Comparison of ENCODE assay signal across 9 mouse cellular contexts in the genomic region with DNA sequence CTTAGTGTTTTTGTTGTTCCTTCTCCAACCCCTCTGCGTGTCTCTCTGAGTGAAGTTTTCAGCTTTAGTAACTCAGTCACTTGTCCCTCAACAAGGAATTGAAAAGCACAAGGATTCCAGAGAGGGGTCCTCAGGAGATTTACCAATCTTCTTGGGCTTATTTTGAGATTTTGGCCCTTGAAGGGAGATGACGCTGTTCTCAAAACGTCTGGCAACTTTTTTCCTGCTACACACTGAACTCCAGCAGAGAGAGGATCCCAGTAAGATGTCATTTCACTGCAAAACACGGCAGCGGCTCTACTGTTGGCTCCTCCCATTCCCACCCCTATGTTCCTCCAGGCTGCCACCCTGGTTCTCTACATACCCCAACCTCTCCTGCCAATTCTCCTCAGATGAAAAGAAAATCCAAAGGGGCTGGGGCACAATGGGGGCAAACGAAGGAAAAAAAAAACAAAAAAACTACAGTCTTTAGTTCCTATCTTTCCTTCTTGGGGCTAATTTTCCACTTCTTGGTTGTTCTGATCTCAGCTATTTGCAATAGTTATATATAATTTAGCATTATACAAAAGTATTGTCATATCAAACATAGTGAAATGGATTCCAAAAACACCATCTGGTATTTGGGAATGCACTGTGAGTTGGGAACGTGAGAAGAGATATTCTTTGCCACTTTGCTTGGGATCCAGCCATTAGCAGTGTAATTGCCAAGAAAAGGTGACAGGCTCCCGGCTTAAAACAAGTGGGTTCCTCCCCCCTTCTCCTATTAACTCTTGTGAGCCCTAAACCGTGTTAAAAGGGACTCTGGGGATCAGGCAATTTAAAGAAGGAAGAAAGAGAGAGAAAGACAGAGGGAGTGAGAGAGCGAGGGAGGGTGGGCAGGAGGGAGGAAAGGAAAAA.
A peak's percentile ranks its signal among the peaks of the same experiment; 100 is the strongest.
DNase-seq lines count a peak whose midpoint lies in the region; ATAC-seq and TF ChIP-seq lines count a peak whose summit lies in the region.
"Had no signal": no experiment of that assay in that cellular context is flagged by ENCODE, and none has a peak within 500 bp of the region (broad histone marks: within the 10 kb centered on the region; RNA-seq: fewer than 3 reads in every experiment).

No protein-coding gene starts in this region.

- H3K4me1 ChIP-seq in heart, embryonic 14.5 days (ENCODE audit: control insufficient read depth in 2 of 2, insufficient read depth in 2 of 2, low read length in 2 of 2): peaks cover 13 to 21% of the 10 kb centered on the region in 2 experiments
- H3K4me1 ChIP-seq in kidney, embryonic 15.5 days: no peaks in the 10 kb centered on the region

- intact Hi-C loops in gastrocnemius, adult 2 months (cut with DNase I): no loop called here

- H3K36me3 ChIP-seq in heart, embryonic 14.5 days (ENCODE audit: control insufficient read depth, insufficient read depth, low read length): no peaks in the 10 kb centered on the region
- no peaks in the 10 kb centered on the region for H3K36me3 ChIP-seq in kidney, embryonic 15.5 days

- TF ChIP-seq CTCF in gastrocnemius, adult 2 months (IDR thresholded peaks at IDR 0.05): no peak

- no peaks in the 10 kb centered on the region for H3K9me3 ChIP-seq in heart, embryonic 14.5 days (ENCODE audit: control insufficient read depth, low read length)
- H3K9me3 ChIP-seq in kidney, embryonic 15.5 days (replicated peaks): no peaks in the 10 kb centered on the region

- no peaks in the 10 kb centered on the region for H3K27me3 ChIP-seq in heart, embryonic 14.5 days (ENCODE audit: control insufficient read depth, insufficient read depth, low read length)
- H3K27me3 ChIP-seq in kidney, embryonic 15.5 days: no peaks in the 10 kb centered on the region

- H3K4me2 ChIP-seq in heart, embryonic 14.5 days (ENCODE audit: low read length): no peak overlapping the region
- no peak overlapping the region for H3K4me2 ChIP-seq in kidney, embryonic 15.5 days

- 32% methylated on average over 10 of the region's 10 CpGs for WGBS in heart, embryonic 14.5 days
- 22% methylated on average over 10 of the region's 10 CpGs for WGBS in kidney, embryonic 15.5 days

- H3K27ac ChIP-seq in gastrocnemius, adult 2 months: peak overlapping the region; percentile 43; the same call in 1 of the 2 replicates
- H3K27ac ChIP-seq in heart, embryonic 14.5 days (replicated peaks in 1 of 2; ENCODE audit: control insufficient read depth in 1 of 2, insufficient read depth in 1 of 2, low read depth in 2 of 2, low read length in 2 of 2): peak overlapping the region; percentile 8 to 51; a peak in 1 of 4 replicates
- no peak overlapping the region for H3K27ac ChIP-seq in kidney, embryonic 15.5 days

- H3K4me3 ChIP-seq in gastrocnemius, adult 2 months: no peak overlapping the region
- H3K4me3 ChIP-seq in heart, embryonic 14.5 days (ENCODE audit: control insufficient read depth in 1 of 2, insufficient read depth in 1 of 2, low read depth in 1 of 2, low read length in 2 of 2): no peak overlapping the region
- H3K4me3 ChIP-seq in kidney, embryonic 15.5 days (replicated peaks): no peak overlapping the region
- H3K4me3 ChIP-seq: myocyte had no signal

- no peak overlapping the region for H3K9ac ChIP-seq in heart, embryonic 14.5 days (ENCODE audit: low read length)
- H3K9ac ChIP-seq in kidney, embryonic 15.5 days: no peak overlapping the region

- no peak for ATAC-seq in heart, embryonic 14.5 days (ENCODE audit: insufficient number of reproducible peaks, insufficient read depth, low FRiP score, low read depth)
- ATAC-seq in kidney, embryonic 15.5 days (replicated peaks; ENCODE audit: low FRiP score): no peak

- DNase-seq in gastrocnemius, adult 2 months: no peak
- DNase-seq in gastrocnemius, postnatal 25 days: no peak
- peak; percentile 67 to 68 for DNase-seq in right cerebral cortex, postnatal 10 days (ENCODE audit: low spot score in 2 of 2)
- DNase-seq in right cerebral cortex, postnatal 36 days (ENCODE audit: low spot score in 2 of 2): no peak
- DNase-seq in testis, postnatal 10 days (ENCODE audit: low spot score): no peak
- no peak for DNase-seq in retina, embryonic 14.5 days (ENCODE audit: low spot score)

Comparison
In these comparisons a context has a peak if more than half of its experiments do, and no peak if none do; other contexts are left out.
1. DNase-seq: peak in right cerebral cortex, postnatal 10 days (2 of 2); none in gastrocnemius, adult 2 months (single experiment), gastrocnemius, postnatal 25 days (single experiment), right cerebral cortex, postnatal 36 days (0 of 2), testis, postnatal 10 days (single experiment) and retina, embryonic 14.5 days (single experiment).